Mouse (Mus musculus) thymus, adult 2 months (tissue): ENCODE data around the gene Miga2. TPM values are rescaled to one million over a fixed set of nuclear protein-coding genes. Genes with fewer than 3 reads are reported as not detected.

Experiments
- DNase-seq: peaks from one replicate; pipeline ENCODE4 v3.0.0; 2021
- H3K27ac ChIP-seq: fragments of 200-500 bp; 2 replicates; pipeline ENCODE4 v1.5.1; 2012; ENCODE audit warnings: low read length, control low read depth; ENCODE audit not compliant: control insufficient read depth, insufficient read depth
- H3K27me3 ChIP-seq: fragments of 200-500 bp; 2 replicates; pipeline ENCODE4 v1.6.1; 2012; ENCODE audit warnings: mild to moderate bottlenecking, low read length, moderate library complexity, mixed read lengths; ENCODE audit not compliant: control insufficient read depth, insufficient read depth
- H3K36me3 ChIP-seq: fragments of 200-500 bp; 2 replicates; pipeline ENCODE4 v1.6.1; 2012; ENCODE audit warnings: mild to moderate bottlenecking, low read length, moderate library complexity; ENCODE audit not compliant: control insufficient read depth, insufficient read depth
- H3K4me1 ChIP-seq: fragments of 200-500 bp; replicated peaks from 2 replicates; pipeline ENCODE4 v1.6.1; 2012; ENCODE audit warnings: low read length; ENCODE audit not compliant: control insufficient read depth, insufficient read depth
- H3K4me3 ChIP-seq: fragments of 200-500 bp; 2 replicates; pipeline ENCODE4 v1.5.1; 2012; ENCODE audit warnings: mild to moderate bottlenecking, low read length, control low read depth, moderate library complexity; ENCODE audit not compliant: control insufficient read depth, insufficient read depth
- CTCF ChIP-seq: fragments of 200-500 bp; IDR thresholded peaks from 2 replicates; pipeline ENCODE4 v1.5.1; 2012; ENCODE audit warnings: mild to moderate bottlenecking, control low read depth, low read length, moderate library complexity, borderline replicate concordance; ENCODE audit not compliant: control insufficient read depth, poor library complexity, insufficient read depth; ENCODE audit errors: extremely low read depth
- POLR2A ChIP-seq: fragments of 200-500 bp; IDR thresholded peaks from 2 replicates; pipeline ENCODE4 v1.6.1; 2012; ENCODE audit warnings: mild to moderate bottlenecking, low read length, control low read depth, moderate library complexity; ENCODE audit not compliant: control insufficient read depth, poor library complexity, insufficient read depth; ENCODE audit errors: extremely low read depth
- WGBS: fragments of 180-500 bp; shearing (Covaris S2); methylation state at CpG from one replicate; pipeline ENCODE4 v1.1.7; 2018; 5-methylcytosine and 5-hydroxymethylcytosine counted together
- polyA plus RNA-seq: library from polyadenylated mRNA; depleted of rRNA; stranded (reverse); fragments of >200 nt; gene quantifications from 2 replicates; pipeline ENCODE4 v1.2.3, GENCODE M21; 2012

Gene Miga2
- polyA plus RNA-seq, 1 experiment, result 28.7 TPM

DNA sequence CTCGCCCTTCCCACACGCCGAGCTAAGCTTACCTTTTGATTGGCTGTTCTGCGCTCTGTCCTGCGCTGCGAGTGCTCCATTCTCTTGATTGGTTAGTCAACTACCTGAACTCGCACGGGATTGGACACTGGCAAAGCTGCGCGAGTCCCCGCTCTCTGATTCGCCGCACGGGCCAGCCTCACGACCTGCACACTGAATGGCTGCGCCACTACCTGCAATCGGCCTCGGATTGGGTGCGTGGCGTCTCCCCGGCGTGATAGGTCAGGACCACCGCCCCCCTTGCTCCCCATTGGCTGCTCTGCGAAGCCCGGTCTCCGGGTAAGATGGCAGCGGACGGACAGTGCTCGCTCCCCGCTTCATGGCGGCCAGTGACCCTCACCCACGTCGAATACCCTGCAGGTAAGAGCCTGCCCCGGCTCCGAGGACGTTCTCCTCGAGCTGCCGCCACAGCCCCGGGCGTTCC, 28.1 kb downstream of the Miga2 start, which contains the start of gene Dolpp1:
Gene Dolpp1, plus strand, starts transcription at position 141 of the 463 bp plus-strand sequence.
- DNase-seq, result peak; percentile 95
- WGBS, result under 1% methylated on average over 40 of the region's 40 CpGs
- no peaks in the 10 kb centered on the region for H3K36me3 ChIP-seq
- H3K27me3 ChIP-seq, result no peaks in the 10 kb centered on the region
- 0 out of 2 replicates have a peak, but pooled peaks have one; percentile 58 for TF ChIP-seq CTCF
- peak; percentile 62; the same call in 1 of the 2 replicates for TF ChIP-seq POLR2A
- H3K27ac ChIP-seq, result no peak within 1 kb of the TSS
- H3K4me3 ChIP-seq, result peak within 1 kb of the TSS; percentile 61
- peaks cover 10% of the 10 kb centered on the region for H3K4me1 ChIP-seq

DNA sequence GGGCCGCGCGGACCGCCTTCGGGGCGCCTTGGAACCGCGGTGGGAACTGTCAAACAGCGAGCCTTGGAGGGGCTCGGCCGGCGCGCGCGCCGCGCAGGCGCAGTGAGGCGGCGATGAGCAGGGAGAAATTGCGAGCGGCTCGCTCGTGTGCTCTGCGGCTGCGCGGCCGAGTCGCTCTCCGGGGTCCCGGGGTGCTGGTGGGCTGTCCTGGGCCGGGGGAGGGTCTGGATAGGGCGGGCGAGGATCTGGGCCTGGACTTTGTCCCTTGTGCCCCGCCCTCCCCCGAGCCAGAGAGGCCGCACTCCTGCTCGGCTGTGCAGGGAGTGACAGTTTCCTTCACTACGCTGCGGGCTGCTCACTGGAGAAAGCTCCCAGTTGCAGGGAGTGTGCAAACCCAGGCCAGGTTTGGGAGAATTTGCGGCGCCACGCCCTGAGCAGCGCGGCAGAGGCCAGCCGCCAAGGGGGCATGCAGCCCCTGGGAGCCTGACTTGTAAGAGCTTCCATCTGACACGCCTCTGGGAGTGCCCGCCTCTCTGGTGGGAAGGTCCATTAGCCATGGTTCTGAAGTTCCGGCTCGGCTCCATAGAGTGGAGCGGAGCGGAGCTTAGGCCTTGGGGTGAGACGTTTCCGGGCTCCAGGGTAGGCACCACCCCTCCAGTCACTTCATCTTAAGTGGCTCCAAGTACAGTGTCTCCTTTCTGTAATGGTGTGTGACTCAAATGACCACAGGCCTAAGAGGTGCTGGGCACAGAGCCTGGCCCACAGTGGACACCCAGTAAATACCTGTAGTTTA, 28.7 kb downstream of the Miga2 start:
- no peaks in the 10 kb centered on the region for H3K36me3 ChIP-seq
- TF ChIP-seq CTCF, result no peak
- TF ChIP-seq POLR2A, result no peak
- peak overlapping the region; percentile 61 for H3K4me3 ChIP-seq

DNA sequence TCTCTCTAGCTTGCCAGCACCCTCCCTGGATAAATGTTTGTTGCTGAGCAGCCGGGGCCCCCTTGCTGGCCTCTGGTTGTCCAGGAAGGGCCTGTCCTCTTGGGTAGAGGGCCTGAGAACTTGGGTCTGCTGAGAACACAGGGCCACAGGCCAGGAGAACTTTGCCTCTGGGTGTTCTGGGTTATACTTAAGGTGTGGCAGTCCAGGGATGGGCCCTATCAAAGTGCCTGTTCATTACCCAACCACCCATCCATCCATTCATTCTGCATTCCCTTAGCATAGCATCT, 29.3 kb downstream of the Miga2 start:
- no peak overlapping the region; the same call in 1 of the 2 replicates for H3K4me3 ChIP-seq
- H3K4me1 ChIP-seq, result peaks cover 10% of the 10 kb centered on the region
- H3K27ac ChIP-seq, result no peak overlapping the region
- no peak for DNase-seq
- TF ChIP-seq POLR2A (no peak), CTCF (no peak)
- 95% methylated on average over 1 of the region's 1 CpGs for WGBS
- no peaks in the 10 kb centered on the region for H3K36me3 ChIP-seq
- H3K27me3 ChIP-seq, result no peaks in the 10 kb centered on the region

More for the DNA sequence above, 28.7 kb downstream of the Miga2 start:
- under 1% methylated on average over 54 of the region's 54 CpGs for WGBS
- Histone ChIP-seq H3K4me1 (peaks cover 10% of the 10 kb centered on the region), H3K27ac (no peak overlapping the region), H3K27me3 (no peaks in the 10 kb centered on the region)
- DNase-seq, result no peak

DNA sequence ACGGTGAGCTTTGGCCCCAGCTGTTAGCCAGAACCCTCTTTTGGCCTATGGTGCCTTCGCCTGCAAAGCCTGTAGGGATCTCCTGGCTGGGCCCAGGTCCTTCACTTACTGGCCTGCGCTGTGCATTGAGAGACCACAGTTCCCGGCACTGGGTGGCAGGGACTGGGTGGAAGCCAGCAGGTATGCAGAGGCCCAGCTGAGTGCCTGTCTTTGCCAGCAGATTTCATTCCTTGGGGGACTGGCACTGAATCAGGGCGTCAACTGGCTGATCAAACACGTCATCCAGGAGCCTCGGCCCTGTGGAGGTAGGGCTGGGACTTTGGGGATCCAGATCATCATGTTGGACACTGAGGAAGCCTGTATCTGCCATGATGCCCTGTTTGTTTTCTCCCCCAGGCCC, 31.7 kb downstream of the Miga2 start:
- Histone ChIP-seq H3K27ac (no peak overlapping the region), H3K27me3 (no peaks in the 10 kb centered on the region), H3K36me3 (peaks cover 8% of the 10 kb centered on the region; the same call in 1 of the 2 replicates), H3K4me3 (no peak overlapping the region), H3K4me1 (peaks cover 10% of the 10 kb centered on the region)
- WGBS, result 97% methylated on average over 7 of the region's 7 CpGs
- no peak for DNase-seq
- TF ChIP-seq CTCF, result no peak
- no peak for TF ChIP-seq POLR2A

DNA sequence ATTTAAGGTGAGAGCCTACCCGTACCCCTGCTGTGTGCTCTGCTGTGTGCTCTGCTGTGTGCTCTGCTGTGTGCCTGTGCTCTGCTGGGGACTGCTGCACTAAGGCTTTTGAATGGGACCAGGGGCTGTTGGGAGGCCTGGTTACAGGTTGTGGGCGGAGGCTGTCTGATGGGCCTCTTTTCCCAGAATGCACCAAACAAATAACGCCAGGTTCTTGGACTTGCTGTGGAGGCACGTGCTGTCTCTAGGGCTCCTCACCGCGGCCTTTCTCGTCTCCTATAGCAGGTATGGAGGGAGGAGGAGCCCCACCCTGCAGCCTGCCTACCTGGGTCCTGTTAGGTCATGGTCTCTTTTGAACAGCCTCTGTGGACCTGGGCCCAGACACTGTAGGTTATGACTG, 32.2 kb downstream of the Miga2 start:
- TF ChIP-seq POLR2A (no peak), CTCF (no peak)
- 97% methylated on average over 7 of the region's 7 CpGs for WGBS
- peaks cover 10% of the 10 kb centered on the region for H3K4me1 ChIP-seq
- H3K27me3 ChIP-seq, result no peaks in the 10 kb centered on the region
- no peak overlapping the region for H3K4me3 ChIP-seq
- DNase-seq, result no peak
- no peak overlapping the region for H3K27ac ChIP-seq
- H3K36me3 ChIP-seq, result peaks cover 8% of the 10 kb centered on the region; the same call in 1 of the 2 replicates

DNA sequence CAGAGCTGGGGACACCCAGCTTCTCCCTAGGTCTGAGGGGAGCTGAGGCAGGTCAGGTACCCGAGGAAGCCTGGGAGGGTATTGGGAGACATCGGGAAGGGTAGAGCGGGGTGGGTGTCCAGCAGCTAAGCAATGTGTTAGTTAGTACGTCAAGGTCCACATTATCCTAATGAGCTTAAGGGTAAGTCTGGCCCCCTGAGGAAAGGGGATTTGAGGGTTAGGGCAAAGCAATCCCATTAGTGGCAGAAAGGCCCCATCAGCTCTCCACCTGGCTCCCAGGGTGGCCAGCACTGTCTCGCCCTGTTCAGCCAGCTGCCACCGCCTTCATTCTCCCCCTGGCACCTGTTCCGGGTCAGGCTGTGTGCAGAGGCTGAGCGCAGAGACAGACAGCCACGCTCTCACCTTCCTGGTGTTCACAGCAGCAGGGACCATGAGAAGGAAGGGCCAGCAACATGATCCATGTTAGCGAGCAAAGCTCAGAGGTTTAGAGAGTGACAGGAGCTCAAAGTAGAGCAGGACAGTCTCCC, 34.0 kb downstream of the Miga2 start:
- Histone ChIP-seq H3K36me3 (peaks cover 8% of the 10 kb centered on the region; the same call in 1 of the 2 replicates), H3K4me3 (no peak overlapping the region), H3K27ac (no peak overlapping the region), H3K27me3 (no peaks in the 10 kb centered on the region), H3K4me1 (peaks cover 7% of the 10 kb centered on the region)
- WGBS, result 97% methylated on average over 10 of the region's 10 CpGs
- TF ChIP-seq POLR2A (no peak), CTCF (no peak)
- no peak for DNase-seq

DNA sequence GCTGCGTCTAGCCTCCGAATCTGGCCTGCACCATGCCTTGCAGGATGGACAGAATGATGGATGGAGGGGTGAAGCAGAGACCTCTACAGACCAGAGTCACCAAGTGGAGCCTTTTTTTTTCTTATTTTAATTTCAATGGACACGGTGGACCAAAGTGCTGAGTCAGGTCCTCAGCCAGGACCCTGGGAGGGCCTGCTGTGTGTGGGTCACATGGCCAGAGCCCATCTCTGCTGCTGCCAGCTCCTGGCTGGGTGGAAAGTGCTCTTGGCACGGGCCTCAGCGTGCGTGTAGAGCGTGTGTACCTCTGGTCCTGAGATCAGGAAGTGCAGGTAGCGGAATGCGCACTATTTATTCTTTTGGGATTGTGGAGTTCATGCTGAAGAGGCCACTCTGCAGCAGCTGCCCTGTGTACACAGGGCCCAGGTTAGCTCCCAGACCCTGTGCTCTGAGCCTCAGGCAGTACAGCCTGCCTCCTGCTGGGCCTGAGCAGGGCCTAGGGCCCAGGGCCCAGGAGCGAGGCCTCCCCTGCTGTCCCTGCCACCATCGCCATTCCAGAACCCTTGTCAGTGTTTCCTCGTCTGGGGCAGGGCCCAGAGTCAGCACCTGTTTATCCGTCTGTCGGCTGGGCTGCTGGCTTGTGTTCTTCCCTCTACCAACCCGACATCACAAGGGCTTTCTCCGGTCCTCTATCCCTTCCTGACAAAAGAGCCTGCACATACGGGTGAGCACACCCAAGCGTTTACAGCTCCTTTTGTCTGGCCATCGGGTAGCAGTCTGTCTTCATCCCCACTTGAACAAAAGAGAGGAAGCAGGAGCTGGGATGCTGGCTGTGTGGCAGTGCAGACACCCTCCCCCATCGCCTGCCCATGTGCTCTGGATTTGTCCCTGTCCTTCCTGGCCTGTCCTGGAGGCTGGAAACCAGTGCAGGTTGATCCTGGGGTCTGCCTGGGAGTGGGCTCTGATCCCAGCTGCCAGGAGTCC, 35.4 kb downstream of the Miga2 start:
- no peaks in the 10 kb centered on the region for H3K27me3 ChIP-seq
- TF ChIP-seq POLR2A (no peak), CTCF (no peak)
- 97% methylated on average over 20 of the region's 20 CpGs for WGBS
- H3K4me1 ChIP-seq, result no peaks in the 10 kb centered on the region
- no peak overlapping the region for H3K4me3 ChIP-seq
- no peak overlapping the region for H3K27ac ChIP-seq
- peaks cover 8% of the 10 kb centered on the region; the same call in 1 of the 2 replicates for H3K36me3 ChIP-seq
- DNase-seq, result no peak
